Mouse (Mus musculus): ENCODE measurements around the gene Map10. TPM values are rescaled to one million over a fixed set of nuclear protein-coding genes. Genes with fewer than 3 reads are reported as not detected.
A peak's percentile ranks its signal among the peaks of the same experiment; 100 is the strongest.

Map10 gene
- total RNA-seq (2018; cell fraction: chromatin; rRNA removed): 1 to 10 TPM in 17 of 26 experiments, under 1 TPM in 7, not detected in 2; 0.20 to 6.5 (median 1.8) TPM
- total RNA-seq (2018; cell fraction: cytosol; rRNA removed): 1 to 10 TPM in 21 of 26 experiments, under 1 TPM in 5; 0.37 to 3.2 (median 1.4) TPM
- 1 to 10 TPM in 20 of 26 experiments, under 1 TPM in 5, not detected in 1; 0.61 to 7.5 (median 2.4) TPM for total RNA-seq (2018; cell fraction: nucleus; rRNA removed)
- polyA plus RNA-seq (2018): 0.91 to 1.3 TPM (median 1.1 TPM) in 3 replicates

GRCm38 (mm10) chr8:125669700-125670195, at the start of gene Map10:
Gene Map10 (plus strand): TSS chr8:125669818.
- WGBS (ENCODE audit: missing documents): 11% methylated on average over 62 of the region's 62 CpGs
- no peaks in the 10 kb centered on the region for H3K79me2 ChIP-seq (ENCODE audit: inconsistent target)
- H3K4me3 ChIP-seq (ENCODE audit: inconsistent target): no peak within 1 kb of the TSS
- no peaks in the 10 kb centered on the region for H3K36me3 ChIP-seq (ENCODE audit: inconsistent target)
- H3K27ac ChIP-seq: no peak within 1 kb of the TSS

DNA sequence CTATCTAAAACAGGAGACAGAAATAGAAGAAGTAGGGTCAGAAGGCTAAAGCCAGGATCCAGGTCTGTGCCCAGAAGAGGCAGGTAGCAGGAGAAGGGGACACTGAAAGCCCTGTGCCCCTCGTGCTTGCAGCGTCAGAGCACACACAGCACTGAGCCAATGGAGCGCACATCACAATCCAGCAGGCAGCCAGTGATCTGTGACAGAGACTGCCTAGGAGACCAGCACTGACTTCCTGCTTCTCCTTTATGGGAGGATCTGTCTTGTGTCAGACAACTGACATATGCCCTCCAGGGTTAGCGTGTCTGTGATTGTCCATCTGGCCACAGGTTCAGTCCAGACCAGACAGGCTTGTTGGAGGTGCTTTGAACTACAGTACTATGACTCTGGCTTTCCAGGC, 49.3 kb upstream of the Map10 start:
- Histone ChIP-seq H3K27ac (peak overlapping the region; percentile 29), H3K36me3 (ENCODE audit: inconsistent target) (no peaks in the 10 kb centered on the region), H3K4me3 (ENCODE audit: inconsistent target) (no peak overlapping the region), H3K79me2 (ENCODE audit: inconsistent target) (no peaks in the 10 kb centered on the region)
- 79% methylated on average over 4 of the region's 4 CpGs for WGBS (ENCODE audit: missing documents)

DNA sequence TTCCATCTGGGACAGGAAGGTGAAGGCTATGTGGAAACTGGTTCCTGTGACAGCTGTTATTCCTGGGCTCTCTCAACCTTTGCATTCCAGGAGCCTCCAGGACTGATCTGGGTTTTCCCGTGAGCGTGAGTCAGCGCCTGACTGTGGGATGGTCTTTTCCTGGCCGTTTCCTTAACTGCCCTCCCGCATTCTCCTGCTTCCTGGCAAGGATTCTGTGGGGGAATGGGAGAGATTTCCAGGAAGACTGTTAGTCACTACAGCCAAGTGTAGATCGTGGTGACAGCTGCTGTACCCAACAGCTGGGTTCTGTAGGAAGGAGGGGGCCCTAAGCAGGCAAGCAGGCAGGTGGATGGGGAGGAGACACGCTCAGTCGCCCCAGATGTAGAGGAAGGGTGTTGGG, 45.3 kb upstream of the Map10 start:
- 91% methylated on average over 8 of the region's 8 CpGs for WGBS (ENCODE audit: missing documents)
- Histone ChIP-seq H3K27ac (no peak overlapping the region), H3K36me3 (ENCODE audit: inconsistent target) (no peaks in the 10 kb centered on the region)

DNA sequence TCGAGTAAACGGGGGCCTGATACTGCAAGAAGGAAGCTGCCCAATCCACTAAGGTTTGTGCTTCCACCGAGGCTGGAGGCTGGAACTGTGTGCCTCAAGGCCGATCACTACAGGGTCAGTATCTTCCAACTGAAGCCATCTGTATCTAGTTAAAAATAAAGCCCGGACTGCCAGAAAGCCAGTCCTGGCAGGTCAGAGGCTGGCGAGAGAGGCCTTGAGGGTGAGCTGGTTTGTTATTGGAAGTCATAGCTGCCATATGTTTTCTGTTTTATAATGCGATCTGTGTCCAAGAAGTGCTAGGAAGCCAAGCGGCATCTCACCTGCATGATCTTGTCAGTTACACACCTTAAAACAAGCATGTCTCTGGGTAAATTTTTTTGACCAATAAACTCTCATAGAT, 43.2 kb upstream of the Map10 start:
- 94% methylated on average over 8 of the region's 8 CpGs for WGBS (ENCODE audit: missing documents)

More for the DNA sequence above, 45.3 kb upstream of the Map10 start:
- no peak overlapping the region for H3K4me3 ChIP-seq (ENCODE audit: inconsistent target)
- no peaks in the 10 kb centered on the region for H3K79me2 ChIP-seq (ENCODE audit: inconsistent target)

DNA sequence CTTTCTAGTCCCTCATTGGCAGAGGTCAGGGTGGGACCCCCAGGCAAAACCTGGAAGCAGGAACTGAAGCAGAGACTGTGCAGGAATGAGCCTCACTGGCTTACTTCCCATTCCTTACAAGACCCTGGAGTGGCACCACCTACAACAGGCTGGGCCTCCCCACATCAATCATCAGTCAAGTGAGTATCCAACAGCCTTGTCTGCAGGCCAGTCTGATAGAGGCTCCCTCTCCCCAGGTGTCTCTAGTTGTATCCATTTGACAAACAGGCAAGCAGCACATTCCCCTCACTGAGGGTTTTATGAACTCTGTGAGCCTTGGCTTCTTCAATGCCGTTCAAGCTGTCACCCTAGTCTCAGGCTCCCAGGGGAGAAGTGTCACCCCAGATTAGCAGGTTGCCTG, 40.8 kb upstream of the Map10 start:
- 89% methylated on average over 1 of the region's 1 CpGs for WGBS (ENCODE audit: missing documents)
- Histone ChIP-seq H3K36me3 (ENCODE audit: inconsistent target) (no peaks in the 10 kb centered on the region), H3K4me3 (ENCODE audit: inconsistent target) (no peak overlapping the region), H3K79me2 (ENCODE audit: inconsistent target) (no peaks in the 10 kb centered on the region), H3K27ac (no peak overlapping the region)

More for the DNA sequence above, 43.2 kb upstream of the Map10 start:
- H3K36me3 ChIP-seq (ENCODE audit: inconsistent target): no peaks in the 10 kb centered on the region
- H3K27ac ChIP-seq: no peak overlapping the region
- no peaks in the 10 kb centered on the region for H3K79me2 ChIP-seq (ENCODE audit: inconsistent target)
- no peak overlapping the region for H3K4me3 ChIP-seq (ENCODE audit: inconsistent target)

- 83% methylated on average over 6 of the region's 6 CpGs for WGBS (ENCODE audit: missing documents)
- Histone ChIP-seq H3K4me3 (ENCODE audit: inconsistent target) (no peak overlapping the region), H3K79me2 (ENCODE audit: inconsistent target) (no peaks in the 10 kb centered on the region), H3K27ac (no peak overlapping the region), H3K36me3 (ENCODE audit: inconsistent target) (no peaks in the 10 kb centered on the region)
Observed at GRCm38 (mm10) chr8:125638411-125639058, 31.1 kb upstream of the Map10 start.

DNA sequence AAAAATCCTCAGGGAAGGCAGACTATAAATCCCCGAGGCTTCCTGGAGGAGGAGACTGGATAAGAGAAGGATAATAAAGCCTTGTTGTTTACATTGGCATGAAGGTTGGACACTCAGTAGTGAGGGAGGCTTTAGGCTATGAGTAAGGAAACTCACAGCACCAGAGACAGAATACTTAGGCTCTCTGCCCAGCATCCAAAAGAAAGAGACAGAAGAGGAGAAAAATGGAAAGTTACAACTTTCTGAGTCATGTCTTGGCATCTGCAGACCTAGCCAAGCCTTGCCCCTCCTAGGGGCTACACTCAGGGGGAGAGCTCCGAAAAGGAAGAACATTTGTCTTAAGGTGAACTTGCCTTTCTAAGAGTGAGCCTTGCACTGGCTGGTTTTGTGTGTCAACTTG, 30.0 kb upstream of the Map10 start:
- Histone ChIP-seq H3K4me3 (ENCODE audit: inconsistent target) (no peak overlapping the region), H3K36me3 (ENCODE audit: inconsistent target) (no peaks in the 10 kb centered on the region), H3K27ac (no peak overlapping the region), H3K79me2 (ENCODE audit: inconsistent target) (no peaks in the 10 kb centered on the region)
- WGBS (ENCODE audit: missing documents): 100% methylated on average over 2 of the region's 2 CpGs

GRCm38 (mm10) chr8:125640766-125641165, 28.9 kb upstream of the Map10 start:
- Histone ChIP-seq H3K4me3 (ENCODE audit: inconsistent target) (no peak overlapping the region), H3K27ac (0 out of 2 replicates have a peak overlapping the region, but pooled peaks have one; percentile 14)
- 93% methylated on average over 5 of the region's 5 CpGs for WGBS (ENCODE audit: missing documents)

GRCm38 (mm10) chr8:125641808-125642207, 27.8 kb upstream of the Map10 start:
- Histone ChIP-seq H3K36me3 (ENCODE audit: inconsistent target) (no peaks in the 10 kb centered on the region), H3K27ac (no peak overlapping the region), H3K79me2 (ENCODE audit: inconsistent target) (no peaks in the 10 kb centered on the region), H3K4me3 (ENCODE audit: inconsistent target) (no peak overlapping the region)
- WGBS (ENCODE audit: missing documents): 44% methylated on average over 6 of the region's 6 CpGs

More at GRCm38 (mm10) chr8:125640766-125641165, 28.9 kb upstream of the Map10 start:
- H3K79me2 ChIP-seq (ENCODE audit: inconsistent target): no peaks in the 10 kb centered on the region
- no peaks in the 10 kb centered on the region for H3K36me3 ChIP-seq (ENCODE audit: inconsistent target)

DNA sequence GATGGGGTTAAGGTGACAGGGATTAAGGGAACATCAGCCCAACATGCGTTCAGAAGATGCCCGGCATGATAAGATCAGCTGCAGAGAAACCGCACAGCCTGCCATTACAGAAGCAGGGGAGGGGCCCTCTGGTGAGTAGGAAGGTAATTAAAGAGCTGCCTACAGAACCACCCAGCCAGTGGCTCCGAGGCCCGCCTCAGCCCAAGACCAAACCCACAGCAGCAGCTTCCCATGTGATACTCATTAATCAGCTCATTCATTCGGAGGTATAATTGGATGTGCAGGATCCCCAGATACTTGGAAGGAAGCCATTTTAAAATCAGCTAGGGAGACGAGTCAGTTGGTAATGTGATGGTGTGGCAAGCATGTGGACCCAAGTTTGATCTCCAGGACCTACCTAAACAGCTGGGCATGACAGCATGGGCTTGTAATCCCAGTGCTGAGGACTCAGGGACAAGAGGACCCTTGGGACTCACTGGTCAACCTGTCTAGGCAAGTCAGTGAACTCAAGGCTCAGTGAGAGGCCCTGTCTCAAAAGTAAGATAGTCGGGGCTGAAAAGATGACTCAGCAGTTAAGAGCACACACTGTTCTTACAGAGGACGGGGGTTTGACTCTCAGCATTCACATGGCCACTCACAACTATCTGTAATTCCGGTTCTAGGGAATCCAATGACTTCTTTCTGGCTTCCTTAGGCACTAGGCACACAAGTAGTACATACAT, 23.7 kb upstream of the Map10 start:
- 95% methylated on average over 8 of the region's 10 CpGs for WGBS (ENCODE audit: missing documents)
- H3K79me2 ChIP-seq (ENCODE audit: inconsistent target): no peaks in the 10 kb centered on the region
- no peak overlapping the region for H3K4me3 ChIP-seq (ENCODE audit: inconsistent target)
- no peaks in the 10 kb centered on the region for H3K36me3 ChIP-seq (ENCODE audit: inconsistent target)
- no peak overlapping the region for H3K27ac ChIP-seq

DNA sequence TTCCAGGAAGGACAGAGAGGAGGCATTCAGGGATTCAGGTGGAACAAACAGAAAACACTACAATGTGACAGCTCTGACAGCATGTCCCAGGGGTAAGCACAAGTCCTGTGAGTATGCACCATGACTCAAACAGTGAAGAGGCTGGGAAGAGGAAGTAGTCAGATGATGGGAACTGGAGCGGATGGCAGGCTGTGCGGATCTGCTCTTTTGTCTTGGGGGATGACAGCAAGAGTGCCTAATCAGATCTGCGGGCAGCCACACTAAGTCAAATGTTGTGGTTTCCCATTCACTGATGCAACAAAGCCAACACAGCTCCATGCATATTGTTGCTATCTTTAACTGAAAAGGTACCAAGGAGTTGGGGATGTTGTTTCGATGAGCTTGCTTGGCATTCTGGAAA, 20.2 kb upstream of the Map10 start:
- Histone ChIP-seq H3K4me3 (ENCODE audit: inconsistent target) (no peak overlapping the region), H3K27ac (peak overlapping the region; percentile 29; the same call in 1 of the 2 replicates), H3K79me2 (ENCODE audit: inconsistent target) (no peaks in the 10 kb centered on the region), H3K36me3 (ENCODE audit: inconsistent target) (no peaks in the 10 kb centered on the region)
- 4% methylated on average over 4 of the region's 4 CpGs for WGBS (ENCODE audit: missing documents)

- H3K36me3 ChIP-seq (ENCODE audit: inconsistent target): no peaks in the 10 kb centered on the region
Observed at GRCm38 (mm10) chr8:125654821-125655220, 14.8 kb upstream of the Map10 start.

GRCm38 (mm10) chr8:125658508-125658907, 11.1 kb upstream of the Map10 start:
- no peak overlapping the region for H3K27ac ChIP-seq
- 96% methylated on average over 5 of the region's 5 CpGs for WGBS (ENCODE audit: missing documents)
- no peak overlapping the region for H3K4me3 ChIP-seq (ENCODE audit: inconsistent target)
- no peaks in the 10 kb centered on the region for H3K79me2 ChIP-seq (ENCODE audit: inconsistent target)
- H3K36me3 ChIP-seq (ENCODE audit: inconsistent target): no peaks in the 10 kb centered on the region

More at GRCm38 (mm10) chr8:125654821-125655220, 14.8 kb upstream of the Map10 start:
- 94% methylated on average over 2 of the region's 2 CpGs for WGBS (ENCODE audit: missing documents)
- Histone ChIP-seq H3K4me3 (ENCODE audit: inconsistent target) (no peak overlapping the region), H3K27ac (no peak overlapping the region), H3K79me2 (ENCODE audit: inconsistent target) (no peaks in the 10 kb centered on the region)

DNA sequence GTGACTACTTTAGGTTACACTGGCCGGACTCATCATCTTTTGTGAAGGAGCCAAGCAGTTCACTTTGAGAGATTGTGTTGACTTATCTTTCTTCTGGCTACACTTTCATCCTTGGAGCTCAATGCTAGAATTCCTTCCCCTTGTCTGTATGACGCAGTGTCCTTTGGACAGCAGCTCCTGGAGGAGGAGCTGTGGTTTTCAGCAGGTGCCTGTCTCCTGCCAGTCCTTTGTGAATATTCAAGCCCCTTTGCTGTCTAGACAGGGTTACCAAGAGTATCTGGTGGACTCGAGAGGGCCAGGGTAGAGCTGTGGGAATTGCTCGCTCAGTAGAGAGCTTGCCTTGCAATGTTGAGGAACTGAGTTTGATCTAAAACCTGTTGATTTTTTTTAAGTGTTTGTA, 10.7 kb upstream of the Map10 start:
- no peak overlapping the region for H3K27ac ChIP-seq
- H3K4me3 ChIP-seq (ENCODE audit: inconsistent target): no peak overlapping the region
- H3K36me3 ChIP-seq (ENCODE audit: inconsistent target): no peaks in the 10 kb centered on the region
- H3K79me2 ChIP-seq (ENCODE audit: inconsistent target): no peaks in the 10 kb centered on the region
- 93% methylated on average over 4 of the region's 4 CpGs for WGBS (ENCODE audit: missing documents)

DNA sequence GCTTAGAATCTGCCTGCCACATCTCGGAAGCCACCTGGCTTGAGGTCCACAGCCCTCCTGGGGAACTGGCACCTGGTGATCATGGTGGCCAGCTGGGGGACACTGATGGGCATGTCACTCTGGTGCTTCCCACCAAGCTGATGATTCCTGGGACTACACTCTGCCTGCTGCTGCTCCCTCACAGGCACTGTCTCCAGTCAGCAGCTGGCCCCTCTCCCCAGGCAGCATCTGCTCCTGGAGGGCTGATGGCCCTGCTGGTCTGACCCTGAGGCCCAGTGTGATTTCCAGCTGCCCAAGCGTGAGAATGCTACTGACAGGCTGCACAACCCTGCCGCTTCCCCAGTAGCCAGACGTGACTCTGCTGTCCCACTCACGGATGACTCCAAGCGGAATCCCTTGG, 9.2 kb upstream of the Map10 start:
- WGBS (ENCODE audit: missing documents): 93% methylated on average over 6 of the region's 6 CpGs
- Histone ChIP-seq H3K27ac (no peak overlapping the region), H3K79me2 (ENCODE audit: inconsistent target) (no peaks in the 10 kb centered on the region), H3K36me3 (ENCODE audit: inconsistent target) (no peaks in the 10 kb centered on the region), H3K4me3 (ENCODE audit: inconsistent target) (no peak overlapping the region)
